Mouse (Mus musculus) C2C12 (cell line): ENCODE measurements around the gene Mcts2.

Source experiments
- CEBPB ChIP-seq: IDR thresholded peaks from one replicate; pipeline ENCODE4 v1.6.1; 2011; ENCODE audit warnings: low read depth, mild to moderate bottlenecking, control low read depth, moderate library complexity
- CTCF ChIP-seq: IDR thresholded peaks from one replicate; pipeline ENCODE4 v1.5.1; 2011; ENCODE audit not compliant: control insufficient read depth, insufficient read depth, insufficient read length
- MAX ChIP-seq: IDR thresholded peaks from one replicate; pipeline ENCODE4 v1.6.1; 2011; ENCODE audit warnings: mild to moderate bottlenecking, control low read depth
- MYOD1 ChIP-seq: IDR thresholded peaks from one replicate; pipeline ENCODE4 v1.6.1; 2011; ENCODE audit warnings: low read depth; ENCODE audit not compliant: control insufficient read depth, insufficient read length
- MYOG ChIP-seq: IDR thresholded peaks from one replicate; pipeline ENCODE4 v1.6.1; 2011; ENCODE audit not compliant: control insufficient read depth, insufficient read length; ENCODE audit errors: extremely low read depth

- no peak for TF ChIP-seq CTCF
- no peak for TF ChIP-seq MAX
- no peak for TF ChIP-seq MYOG
- no peak for TF ChIP-seq CEBPB
- no peak for TF ChIP-seq MYOD1
Measured at GRCm38 (mm10) chr2:152694708-152695107, 7.9 kb downstream of the Mcts2 start.
